Mouse (Mus musculus) neural tube, embryonic 11.5 days (tissue): ENCODE measurements around the gene Agxt. TPM values are rescaled to one million over a fixed set of nuclear protein-coding genes. Genes with fewer than 3 reads are reported as not detected.

Experiments used
- ATAC-seq: fragments of 200-750 bp; cut with Nextera tagmentation; 2 replicates; pipeline ENCODE4 v1.8.0; 2017; ENCODE audit warnings: moderate number of reproducible peaks, mild to moderate bottlenecking, moderate TSS enrichment, moderate library complexity; ENCODE audit not compliant: insufficient read depth, low FRiP score, low TSS enrichment
- DNase-seq: peaks from one replicate; pipeline ENCODE4 v3.0.0-alpha.2; 2015; ENCODE audit warnings: low spot score
- H3K27ac ChIP-seq: fragments of 300-500 bp; sonication (generic); 2 replicates; pipeline ENCODE4 v1.5.1; 2014; ENCODE audit warnings: low read depth, mild to moderate bottlenecking, low read length
- H3K27me3 ChIP-seq: fragments of 300-500 bp; sonication (generic); 2 replicates; pipeline ENCODE4 v1.6.1; 2014; ENCODE audit warnings: mild to moderate bottlenecking, low read length, mixed read lengths; ENCODE audit not compliant: control insufficient read depth, insufficient read depth
- H3K36me3 ChIP-seq: fragments of 300-500 bp; sonication (generic); 2 replicates; pipeline ENCODE4 v1.6.1; 2014; ENCODE audit warnings: mild to moderate bottlenecking, low read length, moderate library complexity, mixed read lengths; ENCODE audit not compliant: control insufficient read depth, insufficient read depth
- H3K4me1 ChIP-seq: fragments of 300-500 bp; sonication (generic); 2 replicates; pipeline ENCODE4 v1.6.1; 2014; ENCODE audit warnings: low read length, mixed read lengths; ENCODE audit not compliant: control insufficient read depth, insufficient read depth
- H3K4me2 ChIP-seq: fragments of 300-500 bp; sonication (generic); 2 replicates; pipeline ENCODE4 v1.6.1; 2014; ENCODE audit warnings: low read depth, mild to moderate bottlenecking, moderate library complexity
- H3K4me3 ChIP-seq: fragments of 300-500 bp; sonication (generic); 2 replicates; pipeline ENCODE4 v1.5.1; 2014; ENCODE audit warnings: low read depth, low read length
- H3K9ac ChIP-seq: fragments of 300-500 bp; sonication (generic); 2 replicates; pipeline ENCODE4 v1.6.1; 2014; ENCODE audit warnings: mild to moderate bottlenecking, low read length
- H3K9me3 ChIP-seq: fragments of 300-500 bp; sonication (generic); 2 replicates; pipeline ENCODE4 v1.6.1; 2016; ENCODE audit warnings: low read length; ENCODE audit not compliant: control insufficient read depth
- WGBS: fragments of 180-500 bp; shearing (Covaris S2); extraction: QIAGEN DNeasy Blood & Tissue Kit; methylation state at CpG from one replicate; pipeline ENCODE4 v1.1.7; 2014; 5-methylcytosine and 5-hydroxymethylcytosine counted together
- polyA plus RNA-seq: library from polyadenylated mRNA; unstranded; fragments of >200 nt; fragmentation: Nextera tagmentation; extraction: Ambion mirVana; gene quantifications from 2 replicates; pipeline ENCODE4 v1.2.1, GENCODE M21; 2014

The Agxt gene
- polyA plus RNA-seq, 1 experiment from 2014 or later = not detected

DNA sequence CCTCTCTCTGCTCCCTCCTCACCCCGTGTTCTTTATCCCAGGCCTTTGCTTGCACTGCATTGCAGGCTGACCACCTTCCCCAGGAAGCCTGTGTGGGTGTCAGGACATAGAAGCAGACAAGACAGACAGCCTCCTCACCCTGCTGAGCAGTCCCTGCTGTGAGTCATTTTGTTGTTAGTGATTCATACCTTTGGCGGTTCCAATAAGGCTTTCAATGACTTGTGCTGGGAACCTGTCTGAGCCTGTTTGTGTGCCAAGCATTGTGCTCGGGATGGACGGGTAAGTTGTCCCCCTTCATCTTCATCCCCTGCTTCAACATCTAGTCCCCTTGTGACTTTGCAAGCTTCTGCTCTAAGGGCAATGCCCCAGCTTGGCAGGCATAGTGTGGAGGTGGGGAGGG, 38.6 kb downstream of the Agxt start:
- Histone ChIP-seq H3K36me3 (no peaks in the 10 kb centered on the region), H3K27ac (no peak overlapping the region), H3K4me3 (no peak overlapping the region), H3K27me3 (no peaks in the 10 kb centered on the region), H3K9ac (no peak overlapping the region), H3K4me1 (peaks cover 11% of the 10 kb centered on the region), H3K4me2 (no peak overlapping the region), H3K9me3 (no peaks in the 10 kb centered on the region)
- DNase-seq (no peak), ATAC-seq (no peak)
- 65% methylated on average over 4 of the region's 4 CpGs for whole genome bisulfite sequencing

DNA sequence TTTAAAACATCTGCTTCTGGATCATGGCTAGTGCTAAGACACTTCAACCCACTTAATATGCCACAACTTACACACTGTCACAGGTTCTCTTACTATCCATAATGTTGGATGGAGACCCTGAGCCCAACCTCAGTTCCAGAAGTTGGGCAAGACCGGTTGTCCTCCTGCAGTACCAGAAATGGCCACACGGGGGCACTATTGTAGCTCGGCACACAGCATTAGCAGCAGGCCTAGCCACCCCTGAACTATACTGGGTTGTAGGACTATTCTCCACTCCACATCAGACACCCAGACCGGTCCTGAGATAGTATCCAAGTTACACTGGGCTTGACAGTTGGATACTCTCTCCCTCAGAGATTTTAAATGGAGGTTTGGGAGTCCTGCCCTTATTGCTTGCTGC, 39.4 kb downstream of the Agxt start:
- ATAC-seq = peak; percentile 56; the same call in 1 of the 2 replicates
- H3K27me3 ChIP-seq = no peaks in the 10 kb centered on the region
- H3K4me2 ChIP-seq = no peak overlapping the region
- H3K27ac ChIP-seq = no peak overlapping the region
- no peaks in the 10 kb centered on the region for H3K9me3 ChIP-seq
- no peaks in the 10 kb centered on the region for H3K36me3 ChIP-seq
- DNase-seq = peak; percentile 91
- no peak overlapping the region for H3K4me3 ChIP-seq
- peaks cover 11% of the 10 kb centered on the region for H3K4me1 ChIP-seq
- WGBS = 2% methylated on average over 4 of the region's 4 CpGs
- H3K9ac ChIP-seq = no peak overlapping the region

DNA sequence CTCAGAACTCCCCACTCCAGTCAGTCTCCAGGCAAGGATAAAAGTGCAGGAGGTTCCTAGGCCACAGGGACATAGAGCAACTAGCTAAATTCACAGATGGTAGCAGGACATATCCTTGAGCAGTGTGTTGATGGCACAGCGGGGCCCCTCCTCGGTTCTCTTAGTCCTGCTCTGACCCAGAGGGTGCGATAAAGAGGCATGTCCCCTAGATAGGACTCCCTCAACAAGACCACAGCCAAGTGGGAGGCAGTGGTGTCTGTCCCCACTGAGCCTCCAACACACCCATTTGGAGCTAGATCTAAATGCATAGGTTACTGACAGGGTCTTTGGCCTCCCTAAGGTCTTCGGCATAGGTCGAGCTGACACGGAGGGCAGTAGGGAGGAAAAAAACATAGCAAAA, 40.8 kb downstream of the Agxt start:
- Histone ChIP-seq H3K36me3 (no peaks in the 10 kb centered on the region), H3K9me3 (no peaks in the 10 kb centered on the region), H3K4me1 (peaks cover 11% of the 10 kb centered on the region), H3K4me2 (peak overlapping the region; percentile 77), H3K27me3 (no peaks in the 10 kb centered on the region), H3K4me3 (no peak overlapping the region; the same call in 1 of the 2 replicates), H3K9ac (peak overlapping the region; percentile 57; the same call in 1 of the 2 replicates), H3K27ac (no peak overlapping the region)
- no peak; the same call in 1 of the 2 replicates for ATAC-seq
- DNase-seq = no peak
- 17% methylated on average over 6 of the region's 6 CpGs for WGBS

DNA sequence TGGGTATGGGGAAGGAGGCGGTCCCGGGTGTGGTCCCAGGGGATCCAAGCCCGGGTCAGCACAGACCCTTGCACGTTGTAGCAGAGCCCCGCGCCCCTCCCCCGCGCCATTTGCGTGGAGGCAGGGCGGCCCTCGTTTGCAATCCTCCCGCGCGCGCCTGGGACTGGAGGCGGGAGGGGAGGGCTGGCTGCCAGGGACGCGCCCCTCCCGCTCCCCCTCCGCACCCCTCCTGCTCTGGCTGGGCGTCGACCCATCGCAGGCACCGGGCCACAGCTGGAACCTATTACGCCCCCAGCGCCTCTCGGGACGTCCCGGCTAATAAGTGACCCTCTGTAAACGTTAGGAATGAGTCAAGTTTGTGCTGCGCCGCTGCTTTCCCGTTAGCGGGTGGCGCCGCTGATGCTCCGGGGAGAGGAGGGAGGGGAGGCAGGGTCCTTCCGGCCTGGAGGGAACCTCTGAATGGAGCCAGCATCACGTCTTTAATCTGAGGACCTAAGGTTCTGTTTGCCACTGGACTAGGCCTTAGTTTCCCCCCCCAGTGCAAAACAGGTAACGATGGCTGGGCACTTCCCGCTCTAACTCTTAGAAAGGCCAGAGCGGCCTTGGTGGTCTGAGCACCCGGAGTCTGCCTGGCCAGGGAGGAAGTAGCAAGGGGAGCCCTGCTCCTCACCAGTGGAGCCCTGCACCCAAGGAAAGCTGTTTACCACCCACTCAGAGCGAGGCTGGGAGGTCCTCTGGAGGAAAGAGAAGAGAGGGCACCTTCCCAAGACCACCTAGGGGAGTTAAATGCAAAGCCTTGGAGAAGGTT, 41.7 kb downstream of the Agxt start:
- peak; percentile 76 for ATAC-seq
- H3K36me3 ChIP-seq = no peaks in the 10 kb centered on the region
- H3K4me3 ChIP-seq = peak overlapping the region; percentile 29
- H3K9me3 ChIP-seq = no peaks in the 10 kb centered on the region
- DNase-seq = peak; percentile 85
- 2% methylated on average over 39 of the region's 44 CpGs for WGBS
- H3K27me3 ChIP-seq = no peaks in the 10 kb centered on the region
- H3K4me1 ChIP-seq = peaks cover 11% of the 10 kb centered on the region
- peak overlapping the region; percentile 57 for H3K9ac ChIP-seq
- H3K27ac ChIP-seq = 0 out of 2 replicates have a peak overlapping the region, but pooled peaks have one; percentile 35
- H3K4me2 ChIP-seq = peak overlapping the region; percentile 77

DNA sequence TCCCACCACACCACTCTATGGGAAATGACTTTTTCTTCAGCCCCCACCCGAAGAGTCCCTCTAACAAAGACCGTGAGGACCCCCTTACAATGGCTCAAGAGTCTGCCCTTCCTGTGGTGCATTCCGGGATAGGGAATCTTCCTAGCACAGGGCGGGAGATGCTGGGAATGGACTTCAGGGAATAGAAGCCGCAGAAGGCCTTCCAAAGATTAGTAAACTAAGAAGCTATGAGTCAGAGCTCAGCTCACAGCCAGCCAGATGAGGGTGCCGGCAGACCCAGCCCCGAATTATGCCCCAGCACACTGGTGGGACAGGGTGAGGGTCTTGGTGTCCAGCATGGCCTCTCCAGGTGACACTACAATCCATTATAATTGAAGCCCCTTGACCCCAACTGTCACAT, 47.2 kb downstream of the Agxt start:
- ATAC-seq = no peak
- WGBS = 90% methylated on average over 7 of the region's 7 CpGs
- DNase-seq = no peak
- Histone ChIP-seq H3K4me3 (no peak overlapping the region), H3K9ac (no peak overlapping the region), H3K4me1 (peaks cover 2% of the 10 kb centered on the region; the same call in 1 of the 2 replicates), H3K27me3 (no peaks in the 10 kb centered on the region), H3K27ac (no peak overlapping the region), H3K4me2 (no peak overlapping the region), H3K36me3 (no peaks in the 10 kb centered on the region), H3K9me3 (no peaks in the 10 kb centered on the region)

DNA sequence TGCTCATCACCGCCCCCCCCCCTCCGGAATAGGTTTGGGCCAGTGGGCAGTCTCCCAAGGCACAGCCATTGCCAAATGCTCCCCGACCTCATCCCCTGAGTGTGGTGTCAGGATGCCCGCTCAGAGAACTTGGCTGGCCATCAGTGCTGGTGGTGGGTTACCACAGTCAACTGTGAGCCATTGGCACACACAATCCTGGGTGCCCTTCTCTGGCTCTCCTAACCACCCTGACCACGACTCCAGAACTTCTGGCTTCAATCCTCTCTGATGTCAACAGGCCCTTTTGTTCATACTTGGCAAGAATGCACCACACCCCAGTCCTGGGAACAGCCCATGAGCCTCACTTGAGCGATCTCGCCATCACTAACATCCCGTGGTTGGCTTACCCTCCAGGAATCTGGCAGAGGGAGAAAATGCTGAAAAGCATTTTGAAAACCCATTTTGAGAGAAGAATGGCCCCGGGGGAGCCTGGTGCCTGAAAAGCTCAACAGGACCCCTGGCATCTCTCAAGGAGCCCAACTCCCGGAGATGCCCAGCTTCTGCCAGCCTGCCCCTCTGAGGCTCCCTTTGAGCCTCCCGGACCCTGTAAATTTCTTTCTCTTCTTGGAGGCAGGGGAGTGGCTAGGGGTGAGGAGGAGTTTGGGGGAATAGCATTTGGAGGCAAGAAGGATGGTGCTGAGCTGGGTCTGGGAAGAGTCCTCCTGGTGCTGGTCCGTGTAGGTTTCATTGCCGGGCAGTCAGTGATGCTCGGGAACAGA, 49.2 kb downstream of the Agxt start:
- Histone ChIP-seq H3K36me3 (no peaks in the 10 kb centered on the region), H3K4me1 (no peaks in the 10 kb centered on the region), H3K27me3 (no peaks in the 10 kb centered on the region), H3K9me3 (no peaks in the 10 kb centered on the region), H3K4me3 (no peak overlapping the region), H3K27ac (no peak overlapping the region), H3K4me2 (no peak overlapping the region), H3K9ac (no peak overlapping the region)
- 85% methylated on average over 14 of the region's 14 CpGs for WGBS
- DNase-seq = no peak
- no peak for ATAC-seq

DNA sequence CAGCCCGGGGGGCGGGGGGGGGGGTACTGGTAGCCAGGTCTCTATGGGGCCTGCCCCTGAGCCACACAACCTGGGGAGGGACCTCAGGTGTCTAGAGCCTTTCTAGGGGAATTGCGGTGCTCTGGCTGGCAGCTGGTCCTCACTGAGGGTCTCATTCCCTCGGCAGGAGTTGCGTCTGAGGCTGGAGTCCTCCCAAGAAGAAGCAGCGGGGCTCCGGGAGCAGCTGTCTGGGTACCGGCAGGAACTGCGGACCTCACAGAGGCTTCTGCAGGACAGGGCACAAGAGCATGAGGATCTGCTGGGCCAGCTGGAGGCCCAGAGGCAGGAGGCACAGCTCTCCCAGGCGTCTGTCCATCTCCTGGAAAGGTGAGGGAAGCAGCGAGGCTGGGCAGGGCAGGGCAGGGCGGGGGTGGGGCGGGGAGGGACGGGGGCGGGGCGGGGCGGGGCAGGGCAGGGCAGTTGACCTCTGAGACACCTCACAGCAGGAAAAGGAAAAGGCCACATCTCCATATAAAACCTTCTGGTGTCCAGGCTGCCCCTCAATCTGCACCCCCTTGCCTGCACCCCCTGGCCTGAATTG, 55.8 kb downstream of the Agxt start:
- DNase-seq = no peak

DNA sequence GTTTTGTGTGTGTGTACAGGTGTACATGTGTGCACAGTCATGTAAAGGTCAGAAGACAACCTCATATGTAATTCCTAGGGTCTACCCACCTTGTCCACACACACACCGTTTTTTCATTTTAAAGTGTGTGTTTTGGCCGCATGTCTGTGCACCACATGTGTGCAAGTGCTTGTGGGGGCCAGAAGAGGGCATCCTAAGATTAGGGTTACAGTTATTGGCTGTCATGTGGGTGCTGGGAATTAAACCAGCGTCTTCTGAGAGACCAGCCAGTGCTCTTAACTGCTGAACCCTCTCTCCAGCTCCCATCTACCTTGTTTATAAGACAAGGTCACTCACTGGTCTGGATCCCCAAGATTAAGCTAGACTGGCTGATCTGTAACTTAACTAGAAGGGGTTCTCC, 59.9 kb downstream of the Agxt start:
- H3K9ac ChIP-seq = no peak overlapping the region
- ATAC-seq (no peak), DNase-seq (no peak)
- no peak overlapping the region for H3K27ac ChIP-seq
- H3K9me3 ChIP-seq = no peaks in the 10 kb centered on the region; the same call in 1 of the 2 replicates
- no peaks in the 10 kb centered on the region for H3K4me1 ChIP-seq
- no peaks in the 10 kb centered on the region for H3K36me3 ChIP-seq
- no peak overlapping the region for H3K4me3 ChIP-seq
- 0 out of 2 replicates have a peak, but pooled peaks cover 4% of the 10 kb centered on the region for H3K27me3 ChIP-seq
- 85% methylated on average over 3 of the region's 3 CpGs for WGBS
- no peak overlapping the region for H3K4me2 ChIP-seq

More for the DNA sequence above, 55.8 kb downstream of the Agxt start:
- Histone ChIP-seq H3K9me3 (no peaks in the 10 kb centered on the region), H3K4me1 (no peaks in the 10 kb centered on the region), H3K27ac (no peak overlapping the region), H3K27me3 (0 out of 2 replicates have a peak, but pooled peaks cover 4% of the 10 kb centered on the region), H3K9ac (no peak overlapping the region), H3K4me2 (peak overlapping the region; percentile 20; the same call in 1 of the 2 replicates), H3K36me3 (no peaks in the 10 kb centered on the region), H3K4me3 (no peak overlapping the region)
- 5% methylated on average over 9 of the region's 17 CpGs for WGBS
- no peak for ATAC-seq
